Mouse (Mus musculus) midbrain, embryonic 14.5 days (tissue): ENCODE data around the gene Rragd. TPM values are rescaled to one million over a fixed set of nuclear protein-coding genes. Genes with fewer than 3 reads are reported as not detected.

Experiments used
- ATAC-seq: fragments of 200-750 bp; cut with Nextera tagmentation; 2 replicates; pipeline ENCODE4 v1.8.0; 2017; ENCODE audit warnings: moderate number of reproducible peaks, moderate library complexity; ENCODE audit not compliant: low FRiP score, low TSS enrichment
- DNase-seq: peaks from one replicate; pipeline ENCODE4 v3.0.0-alpha.2; 2015
- H3K27ac ChIP-seq: fragments of 300-500 bp; sonication (generic); replicated peaks from 2 replicates; pipeline ENCODE4 v1.5.1; 2014; ENCODE audit warnings: mild to moderate bottlenecking, low read depth, low read length, moderate library complexity
- H3K27me3 ChIP-seq: fragments of 300-500 bp; sonication (generic); 2 replicates; pipeline ENCODE4 v1.6.1; 2014; ENCODE audit warnings: low read length, control low read depth, mixed read lengths; ENCODE audit not compliant: control insufficient read depth, insufficient read depth
- H3K36me3 ChIP-seq: fragments of 300-500 bp; sonication (generic); 2 replicates; pipeline ENCODE4 v1.6.1; 2014; ENCODE audit warnings: low read length, control low read depth; ENCODE audit not compliant: control insufficient read depth, insufficient read depth
- H3K4me1 ChIP-seq: fragments of 300-500 bp; sonication (generic); 2 replicates; pipeline ENCODE4 v1.6.1; 2014; ENCODE audit warnings: mild to moderate bottlenecking, antibody characterized with exemption, low read length, control low read depth; ENCODE audit not compliant: control insufficient read depth, insufficient read depth
- H3K4me2 ChIP-seq: fragments of 300-500 bp; sonication (generic); 2 replicates; pipeline ENCODE4 v1.6.1; 2014; ENCODE audit warnings: mild to moderate bottlenecking, low read length, moderate library complexity
- H3K4me3 ChIP-seq: fragments of 300-500 bp; sonication (generic); replicated peaks from 2 replicates; pipeline ENCODE4 v1.5.1; 2014; ENCODE audit warnings: low read depth, low read length
- H3K9ac ChIP-seq: fragments of 300-500 bp; sonication (generic); replicated peaks from 2 replicates; pipeline ENCODE4 v1.6.1; 2014; ENCODE audit warnings: mild to moderate bottlenecking, low read length, moderate library complexity
- H3K9me3 ChIP-seq: fragments of 300-500 bp; sonication (generic); 2 replicates; pipeline ENCODE4 v1.6.1; 2016; ENCODE audit warnings: low read length, control low read depth, mixed read lengths; ENCODE audit not compliant: control insufficient read depth
- WGBS: fragments of 180-500 bp; shearing (Covaris S2); extraction: QIAGEN DNeasy Blood & Tissue Kit; methylation state at CpG from one replicate; pipeline ENCODE4 v1.1.7; 2014; 5-methylcytosine and 5-hydroxymethylcytosine counted together
- polyA plus RNA-seq: library from polyadenylated mRNA; unstranded; fragments of >200 nt; fragmentation: Nextera tagmentation; extraction: Ambion mirVana; gene quantifications from 2 replicates; pipeline ENCODE4 v1.2.1, GENCODE M21; 2014

The Rragd gene
- polyA plus RNA-seq, 1 experiment from 2014 or later, result 34.4 TPM

DNA sequence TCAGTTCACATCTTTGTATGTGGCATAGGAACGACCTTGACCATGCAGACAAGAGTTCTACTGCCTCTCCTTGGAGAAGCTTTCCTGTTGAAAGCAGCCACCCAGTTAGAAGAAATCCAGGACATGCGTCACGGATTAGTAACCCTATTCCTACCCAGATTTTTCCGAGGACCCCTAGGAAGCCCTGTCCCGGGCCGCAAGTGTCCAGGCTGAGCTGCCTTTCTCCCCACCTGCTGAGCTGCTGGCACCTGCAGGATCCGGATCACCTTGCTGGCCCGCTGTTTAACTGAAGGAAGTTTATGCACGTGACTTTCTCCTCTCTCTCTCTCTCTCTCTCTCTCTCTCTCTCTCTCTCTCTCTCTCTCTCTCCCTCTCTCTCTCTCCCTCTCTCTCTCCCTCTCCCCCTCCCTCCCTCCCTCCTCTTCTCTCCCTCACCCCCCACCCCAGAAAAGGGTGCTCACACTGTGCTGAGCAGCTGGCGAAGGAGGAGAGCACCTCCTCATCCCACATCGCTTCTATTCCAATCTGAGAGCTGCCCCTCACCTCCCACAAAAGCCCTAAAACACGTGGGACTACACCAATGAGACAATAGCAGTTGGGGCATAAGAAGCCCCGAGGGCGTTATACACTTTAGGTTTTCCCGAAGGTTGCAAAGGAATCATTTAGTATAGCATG lies 659 bp upstream of the Rragd start:
- DNase-seq (peak; percentile 23), ATAC-seq (peak; percentile 44; the same call in 1 of the 2 replicates)
- Histone ChIP-seq H3K9me3 (no peaks in the 10 kb centered on the region), H3K4me2 (peak overlapping the region; percentile 80), H3K27me3 (no peaks in the 10 kb centered on the region), H3K9ac (peak overlapping the region; percentile 92), H3K4me3 (peak overlapping the region; percentile 88), H3K36me3 (no peaks in the 10 kb centered on the region), H3K4me1 (peaks cover 11% of the 10 kb centered on the region), H3K27ac (no peak overlapping the region)
- 1% methylated on average over 15 of the region's 15 CpGs for WGBS

DNA sequence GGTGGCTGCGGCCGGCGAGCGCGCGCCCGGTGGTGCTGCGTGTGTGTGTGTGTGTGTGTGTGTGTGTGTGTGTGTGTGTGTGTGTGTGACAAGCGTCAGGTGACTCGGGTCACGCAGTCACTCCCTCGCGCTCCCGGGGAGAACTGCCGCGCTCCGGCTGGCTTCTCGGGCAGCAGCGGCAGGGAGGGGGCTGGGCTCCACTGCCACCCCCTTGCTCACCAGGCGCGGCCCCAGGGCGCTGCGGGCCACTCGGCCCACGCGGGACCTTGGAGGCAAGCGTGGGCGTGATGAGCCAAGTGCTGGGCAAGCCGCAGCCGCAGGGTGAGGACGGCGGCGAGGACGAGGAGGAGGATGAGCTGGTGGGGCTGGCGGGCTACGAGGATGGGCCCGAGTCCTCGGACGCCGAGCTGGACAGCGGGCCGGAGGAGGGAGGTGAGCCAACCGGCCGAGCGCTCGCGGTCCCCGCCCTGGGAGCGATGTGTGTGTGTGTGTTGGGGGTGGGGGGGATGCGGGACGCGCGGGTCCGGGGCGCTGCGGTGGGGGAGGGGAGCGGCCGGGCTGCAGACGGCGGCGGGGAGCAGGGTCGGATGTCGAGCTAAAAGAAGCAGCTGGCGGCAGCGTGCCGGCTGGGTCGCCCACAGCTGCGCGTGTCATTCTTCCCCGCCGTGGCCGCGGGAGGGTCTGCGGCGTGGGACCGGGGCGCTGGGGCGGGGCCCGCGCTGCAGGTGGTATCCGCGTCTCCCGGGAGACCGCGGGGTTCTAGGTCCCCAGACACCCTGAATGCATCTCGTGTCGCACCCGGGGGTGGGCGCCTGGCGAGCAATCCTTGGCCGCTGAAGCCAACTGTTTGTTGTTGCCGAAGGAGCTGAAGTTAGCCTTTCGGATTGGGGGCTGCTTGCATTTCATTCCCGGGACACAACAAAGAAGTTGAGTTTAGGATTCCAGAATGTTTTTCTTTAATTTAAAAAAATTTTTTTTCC lies 629 bp downstream of the Rragd start:
- Histone ChIP-seq H3K4me1 (peaks cover 11% of the 10 kb centered on the region), H3K36me3 (no peaks in the 10 kb centered on the region), H3K4me2 (peak overlapping the region; percentile 80), H3K27me3 (no peaks in the 10 kb centered on the region), H3K9me3 (no peaks in the 10 kb centered on the region), H3K27ac (peak overlapping the region; percentile 94), H3K9ac (peak overlapping the region; percentile 92), H3K4me3 (peak overlapping the region; percentile 88)
- ATAC-seq (peak; percentile 73), DNase-seq (peak; percentile 79)
- under 1% methylated on average over 86 of the region's 94 CpGs for WGBS

DNA sequence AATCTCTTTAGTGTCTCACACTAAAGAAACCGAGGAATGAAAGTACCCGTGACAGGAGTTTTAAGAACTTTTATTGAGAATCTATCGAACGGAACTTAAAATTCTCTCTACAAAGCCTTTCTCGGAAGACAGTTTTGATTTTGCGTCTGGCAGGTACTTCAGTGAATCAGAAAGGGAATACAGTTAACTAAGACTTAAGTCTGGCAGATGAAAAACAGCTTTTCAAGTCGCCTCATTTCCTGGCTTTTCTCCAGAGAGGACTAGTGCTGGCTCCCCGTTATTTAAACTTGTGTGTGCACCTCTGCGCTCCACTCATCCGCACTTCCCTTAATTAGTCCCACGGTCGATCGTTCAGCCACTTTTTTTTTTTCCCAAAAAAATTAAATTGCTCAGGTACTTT lies 1.4 kb downstream of the Rragd start:
- WGBS, result under 1% methylated on average over 13 of the region's 13 CpGs
- Histone ChIP-seq H3K9ac (peak overlapping the region; percentile 92), H3K36me3 (no peaks in the 10 kb centered on the region), H3K27me3 (no peaks in the 10 kb centered on the region), H3K27ac (peak overlapping the region; percentile 94), H3K4me3 (peak overlapping the region; percentile 88), H3K9me3 (no peaks in the 10 kb centered on the region), H3K4me2 (peak overlapping the region; percentile 80), H3K4me1 (peaks cover 11% of the 10 kb centered on the region)
- ATAC-seq (no peak), DNase-seq (peak; percentile 77)

DNA sequence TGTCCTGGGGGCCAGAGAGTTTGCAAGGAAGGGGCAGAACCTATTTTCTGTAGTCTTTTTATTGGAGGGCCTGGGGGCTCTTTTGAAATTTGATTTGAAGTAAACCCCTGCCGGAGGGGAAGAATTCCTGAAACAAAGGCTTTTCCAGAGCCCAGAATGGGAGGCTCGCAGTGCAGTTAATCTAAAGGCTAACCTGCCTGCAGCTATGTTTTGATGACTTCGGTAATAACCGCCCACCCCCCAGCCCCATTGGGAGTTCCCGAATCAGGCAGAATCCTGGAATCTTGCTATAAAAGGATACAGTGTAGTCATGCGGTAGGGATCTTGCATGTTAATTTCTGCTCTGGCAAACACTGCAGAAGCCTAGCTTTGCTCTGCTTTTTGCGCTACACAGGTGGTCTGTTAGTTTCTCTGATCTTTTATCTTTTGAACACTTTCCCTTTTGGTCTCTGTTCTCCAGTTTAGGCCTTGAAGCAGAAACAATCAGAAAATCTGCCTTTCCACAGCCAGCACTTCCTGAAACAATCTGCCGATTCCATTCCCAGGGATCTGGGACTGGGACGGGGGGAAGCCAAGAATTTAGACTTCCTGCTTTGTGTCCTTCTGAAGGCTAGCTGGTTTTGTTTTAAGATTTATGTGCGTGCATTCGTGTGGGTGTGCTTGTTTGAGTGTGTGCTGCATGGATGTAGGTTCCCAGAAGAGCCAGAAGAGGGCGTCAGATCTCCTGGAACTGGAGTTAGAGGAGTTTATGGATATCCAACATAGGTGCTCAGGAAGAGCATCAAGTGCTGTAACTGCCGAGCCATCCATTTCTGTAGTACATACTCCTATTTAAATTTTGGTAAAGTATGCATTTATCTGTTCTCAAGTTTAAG lies 2.2 kb downstream of the Rragd start:
- H3K4me2 ChIP-seq, result peak overlapping the region; percentile 80
- WGBS, result 7% methylated on average over 13 of the region's 13 CpGs
- no peaks in the 10 kb centered on the region for H3K27me3 ChIP-seq
- H3K36me3 ChIP-seq, result no peaks in the 10 kb centered on the region
- peak overlapping the region; percentile 92; the same call in 1 of the 2 replicates for H3K9ac ChIP-seq
- ATAC-seq, result no peak
- DNase-seq, result peak; percentile 81
- peaks cover 11% of the 10 kb centered on the region for H3K4me1 ChIP-seq
- peak overlapping the region; percentile 88 for H3K4me3 ChIP-seq
- no peaks in the 10 kb centered on the region for H3K9me3 ChIP-seq
- H3K27ac ChIP-seq, result peak overlapping the region; percentile 94

DNA sequence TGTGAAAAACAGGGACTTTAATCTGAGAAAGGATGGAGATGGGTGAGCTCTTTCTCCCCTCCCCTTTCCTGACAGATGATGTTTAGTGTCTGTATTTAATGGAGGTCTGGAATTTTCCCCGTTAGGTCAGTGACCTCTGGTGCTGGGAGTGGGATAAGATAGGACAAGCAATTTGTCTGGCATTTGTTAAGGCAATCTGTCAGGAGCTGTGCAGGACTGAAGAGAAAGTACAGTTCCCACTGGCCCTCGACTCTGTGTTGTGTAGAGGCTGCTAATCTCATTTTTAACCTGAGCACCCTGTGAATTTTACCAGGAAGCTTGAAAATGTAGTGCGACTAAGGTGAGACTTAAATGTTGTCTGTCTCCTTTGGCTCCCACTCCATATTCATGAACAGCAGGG lies 2.8 kb downstream of the Rragd start:
- 2% methylated on average over 3 of the region's 3 CpGs for WGBS
- peak overlapping the region; percentile 80 for H3K4me2 ChIP-seq
- no peaks in the 10 kb centered on the region for H3K9me3 ChIP-seq
- no peaks in the 10 kb centered on the region for H3K36me3 ChIP-seq
- ATAC-seq (no peak), DNase-seq (peak; percentile 17)
- no peak overlapping the region for H3K9ac ChIP-seq
- no peak overlapping the region for H3K27ac ChIP-seq
- no peaks in the 10 kb centered on the region for H3K27me3 ChIP-seq
- no peak overlapping the region for H3K4me3 ChIP-seq
- peaks cover 11% of the 10 kb centered on the region for H3K4me1 ChIP-seq

DNA sequence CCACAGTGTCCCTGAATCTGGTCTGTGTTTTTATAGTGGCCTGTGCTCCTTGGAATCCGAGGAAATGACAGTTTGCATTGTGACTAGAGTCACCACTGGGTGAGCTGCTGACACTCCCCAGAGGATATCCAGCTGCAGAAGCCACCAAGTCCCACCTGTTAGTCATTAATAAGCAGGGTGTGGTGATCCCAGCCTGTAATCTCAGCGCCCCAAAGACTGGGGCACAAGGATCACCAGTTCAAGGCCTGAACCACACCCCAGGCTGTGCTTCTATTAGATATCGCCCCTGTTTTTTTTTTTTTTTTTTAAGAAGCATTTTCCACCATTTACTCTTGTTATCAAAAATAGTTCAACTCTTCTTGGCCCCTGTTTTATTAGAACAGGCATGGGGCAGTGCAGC lies 4.2 kb downstream of the Rragd start:
- no peak overlapping the region for H3K27ac ChIP-seq
- H3K4me3 ChIP-seq, result no peak overlapping the region
- DNase-seq (no peak), ATAC-seq (no peak)
- H3K4me2 ChIP-seq, result no peak overlapping the region
- WGBS, result 66% methylated on average over 3 of the region's 3 CpGs
- peaks cover 11% of the 10 kb centered on the region for H3K4me1 ChIP-seq
- H3K36me3 ChIP-seq, result no peaks in the 10 kb centered on the region
- H3K9me3 ChIP-seq, result no peaks in the 10 kb centered on the region
- H3K27me3 ChIP-seq, result no peaks in the 10 kb centered on the region
- no peak overlapping the region for H3K9ac ChIP-seq

DNA sequence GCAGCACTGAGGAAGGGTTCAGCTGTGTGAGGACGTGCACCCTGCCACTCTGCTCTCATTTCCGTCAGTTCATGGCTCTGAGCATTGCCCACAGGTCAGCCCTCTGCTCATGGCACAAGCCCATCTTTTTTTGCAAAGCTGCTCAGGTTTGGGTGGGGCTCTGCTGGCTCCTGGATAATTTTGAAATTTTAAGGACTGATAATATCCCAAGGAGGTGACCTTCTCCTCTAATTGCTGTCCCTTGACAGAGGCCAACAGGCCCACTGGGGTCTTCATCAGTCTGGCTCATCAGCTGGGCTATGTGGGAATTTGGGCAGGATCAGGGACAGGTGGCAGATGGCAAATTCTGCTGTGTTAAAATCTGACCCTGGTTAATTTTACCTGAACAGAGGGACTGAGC lies 6.5 kb downstream of the Rragd start:
- Histone ChIP-seq H3K4me1 (peaks cover 11% of the 10 kb centered on the region), H3K4me2 (no peak overlapping the region), H3K9ac (no peak overlapping the region), H3K9me3 (no peaks in the 10 kb centered on the region), H3K4me3 (no peak overlapping the region), H3K27me3 (no peaks in the 10 kb centered on the region), H3K36me3 (no peaks in the 10 kb centered on the region), H3K27ac (no peak overlapping the region)
- DNase-seq (no peak), ATAC-seq (no peak)
- 85% methylated on average over 2 of the region's 2 CpGs for WGBS

DNA sequence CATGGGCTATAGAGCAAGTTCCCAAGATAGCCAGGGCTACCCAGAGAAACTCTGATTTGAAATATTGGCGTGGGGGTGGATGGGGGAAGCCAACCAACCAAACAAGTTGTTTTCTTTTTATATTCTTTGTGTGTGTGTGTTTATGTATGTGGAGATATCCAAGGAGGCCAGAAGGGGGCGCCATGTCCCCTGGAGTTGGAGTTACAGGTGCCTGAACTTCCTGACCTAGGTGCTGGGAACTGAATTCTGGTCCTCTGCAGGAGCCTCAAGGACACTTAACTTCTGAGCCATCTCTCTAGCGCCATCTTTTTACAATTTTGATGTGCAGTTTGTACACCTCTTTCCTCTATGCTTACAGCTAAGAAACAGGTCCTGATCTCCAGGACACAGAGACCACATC lies 11.3 kb downstream of the Rragd start:
- Histone ChIP-seq H3K4me1 (no peaks in the 10 kb centered on the region), H3K9ac (no peak overlapping the region), H3K4me3 (no peak overlapping the region), H3K36me3 (peaks cover 7% of the 10 kb centered on the region; the same call in 1 of the 2 replicates), H3K27me3 (no peaks in the 10 kb centered on the region), H3K9me3 (no peaks in the 10 kb centered on the region), H3K27ac (no peak overlapping the region), H3K4me2 (no peak overlapping the region)
- no peak for ATAC-seq
- 83% methylated on average over 3 of the region's 3 CpGs for WGBS
- DNase-seq, result no peak
